Mouse (Mus musculus) lung, postnatal 36 days (tissue): ENCODE measurements at regions not wholly inside any gene's neighbourhood (a gene's known extent, or its start where the extent isn't known, plus 50 kb on each side); places are given as distances from the start of the nearest gene placed in this dataset.
A peak's percentile ranks its signal among the peaks of the same experiment; 100 is the strongest.

ENCODE experiments used
- DNase-seq: peaks from one replicate; pipeline ENCODE4 v3.0.0; 2022; ENCODE audit warnings: mixed read lengths

GRCm38 (mm10) chr11:117413133-117413532 is 71.0 kb upstream of the Gm11733 start:
- DNase-seq, result peak; percentile 74

DNA sequence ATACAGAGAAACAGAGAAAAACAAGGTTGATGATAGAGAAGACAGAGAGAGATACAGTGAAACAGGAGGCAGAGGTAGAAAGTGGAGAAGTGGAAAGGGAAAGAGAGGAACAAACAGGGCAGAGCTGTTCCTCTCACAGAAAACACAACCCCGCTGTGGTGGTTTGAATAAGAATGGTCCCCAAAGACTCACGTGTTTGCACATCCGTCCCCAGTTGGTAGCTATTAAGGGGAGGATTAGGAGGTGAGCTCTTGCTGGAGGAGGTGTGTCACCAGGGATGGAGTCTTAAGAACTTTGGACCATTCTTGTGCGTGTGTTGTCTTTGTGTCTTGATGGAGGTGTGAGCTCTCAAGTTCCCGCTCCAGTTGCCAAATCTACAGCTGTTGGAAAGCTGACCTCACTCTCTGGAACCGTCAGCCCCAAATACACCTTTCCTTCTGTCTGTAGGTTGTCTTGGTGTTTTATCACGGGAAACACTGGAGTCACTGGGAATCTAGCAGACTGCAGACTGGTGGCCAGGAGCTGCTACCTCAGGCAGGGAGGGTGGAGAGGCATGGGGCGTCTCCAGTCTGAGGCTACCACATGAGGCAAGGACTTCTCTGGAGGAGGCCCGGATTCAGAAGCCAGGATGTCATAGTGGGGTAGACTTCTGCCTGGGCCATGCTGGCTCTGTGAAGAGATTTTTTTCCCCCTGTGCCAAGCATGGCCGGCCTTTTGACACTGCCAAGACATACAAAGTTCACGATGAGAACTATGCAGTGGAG is 70.0 kb upstream of the Gm11733 start:
- DNase-seq, result no peak

- DNase-seq, result peak; percentile 67
Measured at GRCm38 (mm10) chr11:117414871-117415323, 69.3 kb upstream of the Gm11733 start.

GRCm38 (mm10) chr11:117415466-117415865 is 68.7 kb upstream of the Gm11733 start:
- no peak for DNase-seq

GRCm38 (mm10) chr11:117415955-117416354 is 68.2 kb upstream of the Gm11733 start:
- peak; percentile 42 for DNase-seq

DNA sequence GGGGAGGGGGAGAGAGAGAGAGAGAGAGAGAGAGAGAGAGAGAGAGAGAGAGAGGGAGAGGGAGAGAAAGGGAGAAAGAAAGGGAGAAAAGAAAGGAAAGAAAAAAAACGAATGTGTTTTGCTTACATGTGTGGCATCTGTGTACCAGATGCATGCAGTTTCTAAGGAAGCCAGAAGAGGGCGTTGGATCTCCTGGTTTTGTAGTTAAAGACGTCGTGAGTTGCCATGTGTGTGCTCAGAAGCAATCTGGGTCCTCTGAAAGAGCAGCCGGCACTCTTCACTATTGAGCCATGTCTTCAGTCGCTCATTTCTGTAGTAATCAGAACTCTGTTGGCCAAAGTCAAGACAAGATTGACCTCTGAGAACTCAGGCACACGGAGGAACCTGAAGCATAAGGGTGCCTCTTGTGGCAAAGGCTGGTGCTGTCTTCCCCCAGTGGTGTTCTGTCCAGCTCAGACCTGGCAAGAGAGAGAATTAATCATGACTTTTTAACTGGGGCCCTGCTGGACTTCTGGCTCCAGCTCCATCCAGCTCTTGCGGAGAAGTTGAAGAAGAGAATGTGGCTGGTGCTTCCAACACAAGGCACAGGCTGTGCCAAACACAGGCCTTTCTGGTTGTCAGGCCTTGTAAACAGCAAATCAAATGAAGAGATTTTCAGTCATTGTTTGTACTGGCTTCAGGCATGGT is 67.0 kb upstream of the Gm11733 start:
- DNase-seq, result no peak

- DNase-seq, result no peak
Measured at GRCm38 (mm10) chr11:117417959-117418574, 66.1 kb upstream of the Gm11733 start.

GRCm38 (mm10) chr11:117418939-117419338 is 65.2 kb upstream of the Gm11733 start:
- DNase-seq, result no peak

DNA sequence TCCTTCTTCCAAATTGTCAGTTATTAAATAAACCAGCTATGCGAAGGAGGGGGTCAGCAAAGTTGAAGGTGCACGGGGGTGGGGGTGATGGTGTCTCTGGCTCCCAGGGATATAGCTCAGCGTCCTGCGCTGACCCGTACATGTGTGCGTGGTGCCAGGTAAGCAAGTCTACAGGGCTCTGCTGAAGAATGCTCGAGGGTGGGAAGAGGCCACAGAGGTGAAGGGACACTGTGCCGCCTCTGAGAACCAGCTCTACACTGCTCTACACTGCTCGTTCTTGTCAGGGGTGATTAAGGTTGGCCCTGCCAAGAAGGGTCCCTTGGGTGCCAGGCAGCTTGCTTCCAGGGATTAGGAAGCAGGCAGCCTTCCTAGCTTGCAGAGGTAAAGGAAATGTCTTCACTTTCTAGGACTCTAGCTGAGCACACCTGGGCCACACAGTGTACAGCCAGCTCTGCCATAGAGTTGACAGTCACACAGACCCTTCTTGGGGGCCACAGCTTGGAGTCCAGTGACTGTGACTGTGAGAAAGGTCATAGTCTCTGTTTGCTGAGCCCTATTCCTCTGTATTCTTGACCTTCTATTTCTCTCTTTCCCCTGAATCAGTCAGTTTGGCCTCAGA is 64.7 kb upstream of the Gm11733 start:
- DNase-seq, result no peak

- no peak for DNase-seq
Measured at GRCm38 (mm10) chr11:117422713-117423112, 61.5 kb upstream of the Gm11733 start.

GRCm38 (mm10) chr11:117423422-117423821 is 60.7 kb upstream of the Gm11733 start:
- no peak for DNase-seq

GRCm38 (mm10) chr11:117425466-117425865 is 58.7 kb upstream of the Gm11733 start:
- DNase-seq, result no peak

DNA sequence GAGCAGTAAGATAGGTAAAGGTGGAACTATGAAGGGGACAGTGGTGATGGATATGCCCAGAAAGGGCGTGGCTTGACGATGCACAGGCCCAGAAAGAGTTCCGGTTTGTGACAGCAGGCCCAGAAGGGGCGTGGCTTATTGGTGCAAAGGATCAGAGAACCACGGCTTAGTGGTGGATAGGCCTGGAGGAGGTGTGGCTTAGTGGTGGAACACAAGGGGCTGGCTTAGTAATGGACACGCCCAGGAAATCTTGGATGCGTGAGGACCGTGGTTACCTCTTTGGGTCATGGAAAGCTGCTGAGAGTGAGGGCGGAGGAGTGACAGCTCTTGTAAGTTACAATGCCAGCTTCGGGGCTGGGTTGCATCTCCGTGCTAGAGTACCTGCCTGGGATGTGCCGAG is 58.2 kb upstream of the Gm11733 start:
- DNase-seq, result no peak

DNA sequence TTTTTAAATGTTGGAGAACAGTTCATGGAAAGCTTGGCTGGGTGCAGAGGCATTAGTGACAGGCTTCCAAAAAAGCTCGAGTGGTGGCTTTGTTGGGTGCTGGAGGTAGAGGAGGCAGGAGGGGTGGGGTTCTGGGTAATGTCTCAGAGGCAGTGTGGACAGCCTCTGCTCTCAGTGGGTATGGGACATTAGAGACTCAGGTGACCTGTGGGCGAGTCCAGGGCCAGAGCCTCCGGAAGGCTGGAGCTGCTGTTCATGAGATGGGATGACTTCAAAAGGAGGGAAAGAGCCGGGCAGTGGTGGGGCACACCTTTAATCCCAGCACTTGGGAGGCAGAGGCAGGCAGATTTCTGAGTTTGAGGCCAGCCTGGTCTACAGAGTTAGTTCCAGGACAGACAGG is 57.5 kb upstream of the Gm11733 start:
- DNase-seq, result no peak

DNA sequence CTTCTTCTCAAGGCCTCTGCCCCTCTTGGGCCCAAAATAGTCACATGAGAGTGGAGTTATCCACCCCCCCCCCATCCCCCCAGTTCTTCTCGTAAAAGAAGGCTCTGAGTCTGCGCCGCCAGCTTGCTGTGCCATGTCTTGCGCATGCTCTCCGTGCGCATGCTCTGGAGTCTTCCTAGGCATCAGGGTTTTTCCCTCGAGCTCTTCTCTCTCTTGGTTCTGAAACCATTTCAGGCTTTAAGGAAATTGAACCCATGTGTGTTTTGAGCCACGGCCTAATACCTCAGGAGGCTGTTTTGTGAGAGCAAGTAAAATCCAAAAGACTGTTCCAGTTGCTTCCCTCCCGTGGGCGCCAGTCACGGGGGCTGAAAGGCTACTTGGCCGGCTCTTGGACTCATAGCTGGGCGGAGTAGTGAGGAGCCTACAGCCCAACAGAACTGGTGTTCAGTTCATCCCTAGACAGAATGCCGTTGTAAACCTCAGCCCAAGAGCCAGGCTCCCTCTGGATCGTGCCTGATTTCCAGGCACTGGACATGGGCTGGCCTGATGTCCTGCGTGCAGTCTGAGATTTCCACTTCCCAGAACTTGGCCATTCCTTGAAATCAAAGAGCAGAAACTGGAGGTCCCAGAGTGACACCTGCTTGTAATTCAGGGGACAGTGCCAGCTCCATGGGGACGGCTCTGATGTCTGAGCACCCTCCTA is 56.2 kb upstream of the Gm11733 start:
- no peak for DNase-seq

DNA sequence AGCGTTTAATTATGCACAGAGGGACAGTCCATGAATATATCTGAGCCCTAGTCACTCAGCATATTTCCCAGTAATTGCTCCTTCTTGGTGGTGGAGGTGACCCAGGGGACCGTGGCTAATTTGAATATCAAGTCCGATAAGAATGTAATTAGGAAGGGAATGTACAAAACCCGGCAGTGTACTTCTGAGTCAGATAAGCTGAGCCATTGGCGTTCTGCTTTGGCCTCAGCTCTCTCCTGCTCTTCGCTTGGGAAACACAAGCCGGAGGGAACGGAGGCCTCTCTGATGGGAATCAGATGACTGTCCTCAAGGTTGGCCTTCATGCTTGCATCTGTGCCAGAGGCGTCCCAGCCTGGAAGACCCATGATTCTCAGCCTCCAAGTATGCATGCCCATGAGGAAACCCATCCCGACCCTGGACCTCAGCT is 54.8 kb upstream of the Gm11733 start:
- DNase-seq, result no peak

GRCm38 (mm10) chr11:117429894-117430293 is 54.3 kb upstream of the Gm11733 start:
- DNase-seq, result no peak

- peak; percentile 25 for DNase-seq
Measured at GRCm38 (mm10) chr11:117434056-117434455, 50.1 kb upstream of the Gm11733 start.
